Mouse (Mus musculus) liver, postnatal 0 days (tissue): ENCODE measurements around the gene Ift22.
A peak's percentile ranks its signal among the peaks of the same experiment; 100 is the strongest.

Experiments
- CTCF ChIP-seq: sonication (generic); IDR thresholded peaks from 2 replicates; pipeline ENCODE4 v1.5.1; 2016; ENCODE audit warnings: antibody characterized with exemption, low read depth
- EP300 ChIP-seq: IDR thresholded peaks from 2 replicates; pipeline ENCODE4 v1.6.1; 2016; ENCODE audit warnings: antibody characterized with exemption, low read depth, mild to moderate bottlenecking

GRCm38 (mm10) chr5:136905630-136906029 is 2.3 kb upstream of the Ift22 start:
- peak; percentile 60 for TF ChIP-seq CTCF
- no peak for TF ChIP-seq EP300
